Mouse (Mus musculus) liver, embryonic 14.5 days (tissue): ENCODE results near the gene Tssk4. TPM values are rescaled to one million over a fixed set of nuclear protein-coding genes. Genes with fewer than 3 reads are reported as not detected.
A peak's percentile ranks its signal among the peaks of the same experiment; 100 is the strongest.

Experiments
- ATAC-seq: fragments of 200-750 bp; cut with Nextera tagmentation; 2 replicates; pipeline ENCODE4 v1.8.0; 2017; ENCODE audit warnings: moderate number of reproducible peaks, mild to moderate bottlenecking, moderate library complexity; ENCODE audit not compliant: insufficient read depth
- DNase-seq, 3 experiments: peaks; one replicate each; pipeline ENCODE4 v3.0.0-alpha.2; 2012 to 2013; ENCODE audit warnings: low read depth in 3 of 3, low spot score in 3 of 3
- H3K27ac ChIP-seq: fragments of 300-500 bp; sonication (generic); 2 replicates; pipeline ENCODE4 v1.5.1; 2014; ENCODE audit warnings: moderate library complexity, mild to moderate bottlenecking, control low read depth, inconsistent platforms
- H3K27me3 ChIP-seq: fragments of 300-500 bp; sonication (generic); 2 replicates; pipeline ENCODE4 v1.6.1; 2014; ENCODE audit warnings: mild to moderate bottlenecking, low read length, moderate library complexity; ENCODE audit not compliant: control insufficient read depth, insufficient read depth
- H3K36me3 ChIP-seq: fragments of 300-500 bp; sonication (generic); replicated peaks from 2 replicates; pipeline ENCODE4 v1.6.1; 2014; ENCODE audit warnings: low read depth; ENCODE audit not compliant: control insufficient read depth, insufficient read depth
- H3K4me1 ChIP-seq, 2 experiments: fragments of 200-500 bp in 1 of 2; fragments of 300-500 bp in 1 of 2; sonication (generic) in 1 of 2; replicated peaks; 2 replicates each; pipeline ENCODE4 v1.6.1; 2012 to 2014; ENCODE audit warnings: antibody characterized with exemption in 1 of 2, inconsistent platforms in 1 of 2, low read length in 1 of 2; ENCODE audit not compliant: control insufficient read depth in 2 of 2, insufficient read depth in 2 of 2
- H3K4me2 ChIP-seq: fragments of 300-500 bp; sonication (generic); 2 replicates; pipeline ENCODE4 v1.6.1; 2014; ENCODE audit warnings: low read depth, mild to moderate bottlenecking, control low read depth, moderate library complexity
- H3K4me3 ChIP-seq, 2 experiments: fragments of 200-500 bp in 1 of 2; fragments of 300-500 bp in 1 of 2; sonication (generic) in 1 of 2; 2 replicates each; pipeline ENCODE4 v1.5.1; 2012 to 2014; ENCODE audit warnings: low read depth in 2 of 2, low read length in 2 of 2, mild to moderate bottlenecking in 2 of 2, control low read depth in 1 of 2, inconsistent platforms in 1 of 2, moderate library complexity in 1 of 2; ENCODE audit not compliant: insufficient read depth in 1 of 2
- H3K9ac ChIP-seq: fragments of 300-500 bp; sonication (generic); replicated peaks from 2 replicates; pipeline ENCODE4 v1.6.1; 2014; ENCODE audit warnings: mild to moderate bottlenecking, control low read depth, moderate library complexity
- H3K9me3 ChIP-seq: fragments of 300-500 bp; sonication (generic); 2 replicates; pipeline ENCODE4 v1.6.1; 2016; ENCODE audit warnings: low read length, mixed read lengths; ENCODE audit not compliant: control insufficient read depth
- CTCF ChIP-seq: IDR thresholded peaks from 2 replicates; pipeline ENCODE4 v1.5.1; 2016; ENCODE audit warnings: antibody characterized with exemption, low read depth, control low read depth
- EP300 ChIP-seq: IDR thresholded peaks from 2 replicates; pipeline ENCODE4 v1.6.1; 2016; ENCODE audit warnings: antibody characterized with exemption, low read depth
- WGBS: fragments of 180-500 bp; shearing (Covaris S2); extraction: QIAGEN DNeasy Blood & Tissue Kit; methylation state at CpG from one replicate; pipeline ENCODE4 v1.1.7; 2014; ENCODE audit not compliant: insufficient replicate concordance; 5-methylcytosine and 5-hydroxymethylcytosine counted together
- polyA plus RNA-seq, 2 experiments: library from polyadenylated mRNA; depleted of rRNA in 1 of 2; stranded (reverse) in 1 of 2; unstranded in 1 of 2; fragments of >200 nt; fragmentation: Nextera tagmentation in 1 of 2; extraction: Ambion mirVana in 1 of 2; gene quantifications; 2 replicates each; pipeline versions ENCODE4 v1.2.1 to v1.2.3; 2012 to 2014

Gene Tssk4
- 0.34 and 0.39 TPM in 2 replicates for polyA plus RNA-seq (2012; rRNA removed)
- polyA plus RNA-seq (2014; fragmentation: Nextera tagmentation; extraction: Ambion mirVana): 0.19 and 0.23 TPM in 2 replicates

GRCm38 (mm10) chr14:55649884-55650283 is at the start of gene Tssk4:
Tssk4 (plus strand) TSS chr14:55650184.
- Histone ChIP-seq H3K36me3 (no peaks in the 10 kb centered on the region), H3K4me2 (no peak within 1 kb of the TSS), H3K9me3 (no peaks in the 10 kb centered on the region), H3K4me3 (no peak within 1 kb of the TSS), H3K27ac (no peak within 1 kb of the TSS), H3K9ac (no peak within 1 kb of the TSS), H3K27me3 (no peaks in the 10 kb centered on the region), H3K4me1 (peaks cover 2 to 5% of the 10 kb centered on the region in 2 experiments)
- DNase-seq: no peak
- TF ChIP-seq EP300 (no peak), CTCF (no peak)
- 91% methylated on average over 2 of the region's 2 CpGs for WGBS
- ATAC-seq: no peak

DNA sequence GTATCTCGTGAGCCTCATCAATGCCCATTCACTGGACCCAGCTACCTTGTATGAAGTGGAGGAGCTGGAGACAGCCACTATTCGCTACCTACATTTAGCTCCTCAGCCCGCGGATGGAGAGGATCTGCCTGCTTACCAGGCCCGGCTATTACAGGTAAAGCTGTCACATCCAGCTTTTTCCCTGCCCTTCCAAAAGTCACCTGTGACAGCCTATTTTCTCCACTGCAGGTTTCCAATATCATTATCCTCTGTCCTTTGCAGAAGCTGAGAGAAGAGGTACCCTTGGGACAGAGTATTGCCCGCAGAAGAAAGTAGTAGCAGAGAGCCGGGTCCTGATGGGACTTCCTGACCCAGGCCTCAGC is 46.7 kb upstream of the Tssk4 start, which contains the start of gene Irf9:
Gene Irf9 (plus strand): TSS at position 301 of the 362 bp plus-strand sequence.
- Histone ChIP-seq H3K4me3 (peak within 1 kb of the TSS; percentile 64 to 76), H3K4me2 (peak within 1 kb of the TSS; percentile 95), H3K27ac (peak within 1 kb of the TSS; percentile 96), H3K36me3 (peaks cover 73% of the 10 kb centered on the region), H3K27me3 (no peaks in the 10 kb centered on the region), H3K9ac (peak within 1 kb of the TSS; percentile 91), H3K9me3 (no peaks in the 10 kb centered on the region), H3K4me1 (peaks cover 12 to 28% of the 10 kb centered on the region in 2 experiments)
- DNase-seq (no peak), ATAC-seq (no peak)
- TF ChIP-seq EP300 (no peak), CTCF (no peak)
- 79% methylated on average over 7 of the region's 7 CpGs for WGBS

DNA sequence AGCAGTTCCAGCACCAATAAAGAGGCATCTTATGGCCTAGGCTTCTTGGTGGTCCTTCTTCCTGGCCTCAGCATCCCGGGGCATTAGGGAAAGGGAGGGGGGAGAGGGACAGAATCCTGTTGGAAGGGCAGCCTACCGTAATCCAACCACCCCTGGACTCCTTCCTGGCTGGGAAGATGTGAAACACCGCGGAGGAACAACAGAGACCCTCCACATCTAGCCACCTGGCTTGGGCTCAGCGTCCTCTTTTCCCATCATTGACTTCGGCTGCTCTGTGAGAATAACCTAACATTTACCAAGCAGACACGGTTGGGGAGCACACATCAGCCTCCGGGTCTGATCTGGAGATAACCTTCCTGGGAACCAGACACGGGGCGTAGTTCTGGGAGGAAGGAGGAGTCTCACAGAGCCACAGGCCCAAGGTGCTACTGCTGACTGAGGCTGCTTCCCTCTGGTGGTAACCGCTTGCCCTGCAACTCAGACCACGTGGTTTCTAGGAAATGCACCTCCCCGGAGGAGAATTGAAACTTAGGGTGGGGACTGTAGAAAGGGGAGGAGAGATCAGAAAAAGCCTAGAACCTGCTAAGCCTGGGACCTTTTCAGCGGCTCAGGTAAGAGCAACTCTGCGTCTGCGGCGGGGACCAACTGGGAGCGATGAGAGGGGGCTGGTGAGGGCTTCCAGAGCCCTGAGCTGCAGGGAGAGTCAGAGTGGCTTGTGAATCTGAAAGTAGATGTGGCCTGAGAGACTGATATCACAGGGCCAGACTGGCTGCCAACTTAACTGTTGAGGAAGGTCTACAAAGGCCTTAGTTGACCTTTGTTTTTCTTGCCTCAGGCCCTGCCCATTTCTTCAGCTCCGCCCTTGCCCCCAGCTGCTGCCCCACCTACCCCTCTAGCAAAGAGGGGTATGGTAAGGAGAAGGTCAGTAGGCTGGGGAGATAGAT is 46.1 kb upstream of the Tssk4 start:
- H3K4me3 ChIP-seq: peak overlapping the region; percentile 64 to 76
- ATAC-seq (peak; percentile 95), DNase-seq (peak; percentile 93 to 97 (median 95))
- peak; percentile 99 for TF ChIP-seq CTCF
- TF ChIP-seq EP300: peak; percentile 61
- H3K4me2 ChIP-seq: peak overlapping the region; percentile 95
- peaks cover 12 to 28% of the 10 kb centered on the region in 2 experiments for H3K4me1 ChIP-seq
- 10% methylated on average over 19 of the region's 19 CpGs for WGBS
- peak overlapping the region; percentile 91 for H3K9ac ChIP-seq
- H3K9me3 ChIP-seq: no peaks in the 10 kb centered on the region
- peak overlapping the region; percentile 96 for H3K27ac ChIP-seq
- no peaks in the 10 kb centered on the region for H3K27me3 ChIP-seq
- H3K36me3 ChIP-seq: peaks cover 72% of the 10 kb centered on the region

DNA sequence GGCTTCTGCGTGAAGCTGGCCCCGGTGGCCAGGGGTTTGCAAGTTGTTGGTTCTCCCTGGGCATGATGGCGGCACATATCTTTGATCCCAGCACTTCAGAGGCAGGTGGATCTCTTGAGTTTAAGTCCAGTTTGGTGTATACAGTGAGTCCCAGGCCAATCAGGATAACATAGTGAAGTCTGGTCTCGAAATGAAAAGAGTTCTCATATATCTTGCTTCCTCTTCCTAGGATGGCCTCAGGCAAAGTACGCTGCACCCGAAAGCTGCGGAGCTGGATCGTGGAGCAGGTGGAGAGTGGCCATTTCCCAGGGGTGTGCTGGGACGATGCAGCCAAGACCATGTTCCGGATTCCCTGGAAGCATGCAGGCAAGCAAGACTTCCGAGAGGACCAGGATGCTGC is 45.2 kb upstream of the Tssk4 start:
- Histone ChIP-seq H3K27me3 (no peaks in the 10 kb centered on the region), H3K4me1 (peaks cover 12 to 28% of the 10 kb centered on the region in 2 experiments), H3K9me3 (no peaks in the 10 kb centered on the region), H3K4me3 (peak overlapping the region; percentile 64 to 76), H3K9ac (peak overlapping the region; percentile 91), H3K27ac (peak overlapping the region; percentile 96), H3K4me2 (peak overlapping the region; percentile 95), H3K36me3 (peaks cover 72% of the 10 kb centered on the region)
- TF ChIP-seq EP300: no peak
- no peak for TF ChIP-seq CTCF
- 83% methylated on average over 11 of the region's 11 CpGs for WGBS
- DNase-seq: no peak
- ATAC-seq: no peak

- DNase-seq (no peak), ATAC-seq (no peak)
- peak overlapping the region; percentile 43 for H3K9ac ChIP-seq
- no peaks in the 10 kb centered on the region for H3K27me3 ChIP-seq
- WGBS: 67% methylated on average over 16 of the region's 16 CpGs
- no peaks in the 10 kb centered on the region for H3K9me3 ChIP-seq
- peaks cover 62% of the 10 kb centered on the region for H3K36me3 ChIP-seq
- TF ChIP-seq CTCF (no peak), EP300 (no peak)
- peak overlapping the region; percentile 35 to 76 for H3K4me3 ChIP-seq
- H3K4me1 ChIP-seq: peaks cover 12 to 28% of the 10 kb centered on the region in 2 experiments
- peak overlapping the region; percentile 95 for H3K4me2 ChIP-seq
- peak overlapping the region; percentile 39 for H3K27ac ChIP-seq
Observed at GRCm38 (mm10) chr14:55605743-55606459, 44.1 kb upstream of the Tssk4 start.
